ENCODE assay signal across 13 mouse cellular contexts in the genomic region with DNA sequence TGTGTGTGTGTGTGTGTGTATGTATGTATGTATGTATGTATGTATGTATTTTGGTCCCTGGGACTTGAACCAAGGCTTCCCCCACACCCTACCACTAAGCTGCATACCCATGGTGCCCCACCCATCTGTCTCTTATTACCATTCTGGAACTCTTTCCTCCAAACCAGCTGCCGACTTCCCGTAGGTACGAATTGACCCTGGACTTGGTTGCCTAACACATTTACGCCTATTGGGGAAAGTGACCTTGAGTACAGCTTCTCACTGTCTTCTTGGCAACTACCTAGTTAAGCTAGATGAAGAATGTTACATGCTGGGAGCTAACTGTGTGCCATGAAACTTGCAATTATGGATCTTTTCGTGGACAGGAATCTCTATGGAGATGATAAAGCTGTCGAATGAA. TPM values are rescaled to one million over a fixed set of nuclear protein-coding genes. Genes with fewer than 3 reads are reported as not detected.
"Had no signal": no experiment of that assay in that cellular context is flagged by ENCODE, and none has a peak within 500 bp of the region (broad histone marks: within the 10 kb centered on the region; RNA-seq: fewer than 3 reads in every experiment).

No protein-coding gene starts in this region.

- H3K27ac ChIP-seq: left cerebral cortex, adult 2 months; limb, embryonic 15.5 days; liver, embryonic 14.5 days; midbrain, embryonic 13.5 days; neural tube, embryonic 12.5 days; stomach, embryonic 15.5 days had no signal

- H3K4me1 ChIP-seq: limb, embryonic 15.5 days; midbrain, embryonic 13.5 days; neural tube, embryonic 12.5 days; stomach, embryonic 15.5 days had no signal

- ATAC-seq: midbrain, embryonic 13.5 days had no signal

- H3K4me2 ChIP-seq: limb, embryonic 15.5 days; midbrain, embryonic 13.5 days; neural tube, embryonic 12.5 days; stomach, embryonic 15.5 days had no signal

- DNase-seq: spleen, adult 18-20 months; thymus, adult 2 months; thymus, postnatal 25 days had no signal

- H3K27me3 ChIP-seq: limb, embryonic 15.5 days; midbrain, embryonic 13.5 days; neural tube, embryonic 12.5 days; stomach, embryonic 15.5 days had no signal

- H3K4me3 ChIP-seq: left cerebral cortex, adult 2 months; limb, embryonic 15.5 days; midbrain, embryonic 13.5 days; neural tube, embryonic 12.5 days; stomach, embryonic 15.5 days had no signal

- H3K9ac ChIP-seq: limb, embryonic 15.5 days; liver, embryonic 14.5 days; midbrain, embryonic 13.5 days; neural tube, embryonic 12.5 days; stomach, embryonic 15.5 days had no signal

- H3K9me3 ChIP-seq: limb, embryonic 15.5 days; midbrain, embryonic 13.5 days; neural tube, embryonic 12.5 days; stomach, embryonic 15.5 days had no signal

RNA-seq across cellular contexts. Expression of a gene that starts 9.1 kb away (rescaled TPM):
- polyA plus RNA-seq: intestine, embryonic 14.5 days; limb, embryonic 11.5 days; limb, embryonic 15.5 days; liver, embryonic 14.5 days; lung, embryonic 16.5 days; midbrain, embryonic 13.5 days; neural tube, embryonic 12.5 days; stomach, embryonic 15.5 days; thymus, adult 2 months; urinary bladder, adult 2 months had no signal
